Mouse (Mus musculus) testis, postnatal 10 days (tissue): ENCODE measurements at regions not wholly inside any gene's neighbourhood (a gene's known extent, or its start where the extent isn't known, plus 50 kb on each side); places are given as distances from the start of the nearest gene placed in this dataset.

Source experiments
- DNase-seq: peaks from one replicate; pipeline ENCODE4 v3.0.0; 2021; ENCODE audit warnings: low spot score

- DNase-seq: no peak
These were observed 89.2 kb downstream of the Tmem170b start for GRCm38 (mm10) chr13:41694749-41695419.

GRCm38 (mm10) chr13:41696767-41697445 lies 91.2 kb downstream of the Tmem170b start:
- DNase-seq: no peak

- DNase-seq: no peak
These were observed 95.6 kb downstream of the Tmem170b start for GRCm38 (mm10) chr13:41701345-41701744.

GRCm38 (mm10) chr13:41701829-41702231 lies 96.1 kb downstream of the Tmem170b start:
- no peak for DNase-seq

DNA sequence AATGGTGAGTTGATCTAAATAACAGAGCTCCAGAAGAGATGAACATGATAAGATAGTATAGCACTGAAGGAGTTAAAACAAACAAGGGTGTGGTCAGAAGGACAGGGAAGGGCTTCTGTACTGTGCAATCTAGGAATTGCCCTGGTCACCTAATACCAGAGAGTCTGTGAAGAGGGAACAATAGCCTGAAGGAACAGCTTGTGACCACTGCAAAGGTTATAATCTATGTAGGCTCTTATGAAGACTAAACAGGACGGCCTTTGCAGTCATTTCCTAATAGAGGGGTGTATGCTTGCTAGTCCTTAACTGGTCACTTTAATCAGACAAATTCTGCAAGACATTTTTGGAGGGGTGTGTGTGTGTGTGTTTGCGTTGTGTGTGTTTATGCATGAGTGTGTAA lies 97.5 kb downstream of the Tmem170b start:
- DNase-seq: no peak

- DNase-seq: no peak
These were observed 97.9 kb downstream of the Tmem170b start for GRCm38 (mm10) chr13:41703618-41704017.

DNA sequence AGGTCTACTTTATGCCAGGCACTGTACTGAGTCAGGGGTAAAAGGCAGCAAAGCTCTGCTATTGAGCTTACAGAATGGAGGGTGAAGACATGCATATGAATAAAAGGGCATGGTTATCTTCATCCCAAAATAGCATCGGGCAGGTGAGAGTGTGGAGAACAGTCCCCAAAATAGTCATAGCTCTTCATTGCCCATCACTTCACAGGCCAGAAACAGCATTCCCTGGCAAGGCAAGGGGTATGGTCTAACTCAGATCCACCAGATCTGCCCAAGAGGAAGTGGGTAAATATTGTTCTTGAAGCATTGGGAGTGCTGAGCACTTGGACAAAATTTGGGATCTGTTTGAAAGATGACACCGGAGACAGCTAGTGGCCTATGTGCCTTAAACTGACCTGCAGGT lies 99.1 kb downstream of the Tmem170b start:
- DNase-seq: no peak

- no peak for DNase-seq
These were observed 99.9 kb downstream of the Tmem170b start for GRCm38 (mm10) chr13:41705636-41706035.

GRCm38 (mm10) chr13:41707811-41708210 lies 102.1 kb downstream of the Tmem170b start:
- no peak for DNase-seq

GRCm38 (mm10) chr13:41709071-41709470 lies 103.4 kb downstream of the Tmem170b start:
- DNase-seq: no peak

DNA sequence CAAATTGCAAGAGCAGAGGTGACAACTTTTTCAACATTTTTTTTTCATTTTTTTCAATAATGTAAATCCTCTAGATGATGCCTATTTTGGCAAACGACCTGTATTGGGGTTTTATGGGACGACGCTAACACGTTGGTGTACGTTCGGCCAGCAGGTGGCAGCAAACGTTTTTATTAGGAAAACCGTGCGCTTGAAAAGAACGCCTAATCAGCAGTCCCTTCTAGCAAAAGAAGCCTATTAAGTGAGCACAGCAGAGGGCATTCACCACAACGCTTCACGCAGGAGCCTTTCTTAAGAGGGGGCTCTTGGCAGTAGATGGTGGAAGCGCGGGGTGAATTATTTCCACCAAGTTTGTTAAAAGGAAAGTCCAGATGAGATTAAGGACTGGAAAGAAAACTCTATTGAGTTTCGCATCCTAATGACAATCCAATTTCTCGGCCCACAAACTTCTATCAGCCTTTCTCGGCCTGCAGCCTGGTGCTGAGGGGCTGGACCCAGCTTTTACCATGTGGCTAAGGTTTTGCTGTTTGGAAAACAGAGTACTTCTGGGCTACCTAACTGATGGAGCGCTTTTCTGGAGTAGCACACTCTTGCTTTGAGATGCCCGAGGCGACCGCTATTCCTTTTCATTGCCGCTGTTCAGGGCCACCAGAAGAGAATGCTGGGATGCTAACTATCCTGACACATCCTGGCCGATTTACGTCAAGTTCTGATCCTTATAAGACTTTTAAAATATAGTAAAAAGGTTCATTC lies 103.9 kb downstream of the Tmem170b start:
- peak; percentile 93 for DNase-seq

DNA sequence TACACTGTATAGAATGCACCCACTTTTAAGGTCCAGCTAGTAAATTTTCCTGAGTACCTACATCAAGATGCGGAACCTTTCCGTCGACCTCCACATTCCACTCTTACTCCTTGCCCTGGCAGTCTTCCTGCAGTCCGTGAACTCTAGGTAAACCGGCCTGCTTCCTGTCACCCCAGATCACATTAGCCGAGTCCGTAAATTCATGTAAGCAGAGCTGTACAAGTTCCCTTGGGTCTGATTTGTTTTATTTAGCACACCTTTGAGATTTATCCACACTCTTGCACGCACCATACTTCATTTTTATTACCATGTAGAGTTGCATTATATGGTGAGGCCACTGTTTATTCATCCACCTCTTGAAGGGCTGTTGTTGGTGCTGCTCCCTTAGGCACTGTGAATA lies 106.9 kb downstream of the Tmem170b start:
- no peak for DNase-seq
